Comparison of ENCODE assay signal across 19 mouse cellular contexts in the genomic region with DNA sequence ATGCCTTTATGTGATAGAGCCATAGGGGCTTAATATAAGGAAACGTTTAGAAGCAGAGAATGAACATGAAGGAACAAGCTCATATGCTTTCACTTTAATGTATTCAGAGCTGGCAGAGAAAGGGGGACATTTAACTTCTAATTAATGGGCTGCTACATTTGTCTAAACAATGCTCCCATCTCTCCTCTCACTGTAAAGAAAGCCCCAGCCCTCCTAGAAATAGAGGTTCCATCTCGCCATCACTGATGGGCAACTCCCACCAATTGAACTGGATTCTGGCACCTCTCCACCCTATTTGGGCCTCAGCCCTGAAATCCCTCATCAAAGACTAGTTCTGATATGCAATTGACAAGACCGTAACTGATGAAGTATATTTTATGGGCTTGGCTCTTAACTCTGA.
DNase-seq lines count a peak whose midpoint lies in the region; ATAC-seq and TF ChIP-seq lines count a peak whose summit lies in the region.
"Had no signal": no experiment of that assay in that cellular context is flagged by ENCODE, and none has a peak within 500 bp of the region (broad histone marks: within the 10 kb centered on the region; RNA-seq: fewer than 3 reads in every experiment).

No protein-coding gene starts in this region.

- no peak overlapping the region for H3K4me3 ChIP-seq in forebrain, embryonic 16.5 days (replicated peaks; ENCODE audit: low read length)
- H3K4me3 ChIP-seq in forebrain, embryonic 15.5 days = no peak overlapping the region
- no peak overlapping the region for H3K4me3 ChIP-seq in lung, embryonic 14.5 days (ENCODE audit: low read depth, low read length)
- H3K4me3 ChIP-seq: embryonic facial prominence, embryonic 13.5 days; embryonic facial prominence, embryonic 15.5 days; erythroblast, embryonic 14.5 days; forebrain, embryonic 13.5 days had no signal

- peaks cover 15% of the 10 kb centered on the region for H3K4me1 ChIP-seq in forebrain, embryonic 16.5 days (replicated peaks; ENCODE audit: control insufficient read depth, insufficient read depth, low read length)
- H3K4me1 ChIP-seq in forebrain, embryonic 15.5 days = peaks cover 17% of the 10 kb centered on the region; the same call in 1 of the 2 replicates
- H3K4me1 ChIP-seq in lung, embryonic 14.5 days (ENCODE audit: insufficient read depth) = no peaks in the 10 kb centered on the region
- H3K4me1 ChIP-seq: embryonic facial prominence, embryonic 15.5 days; forebrain, embryonic 13.5 days had no signal

- H3K27me3 ChIP-seq in forebrain, embryonic 16.5 days (replicated peaks; ENCODE audit: control insufficient read depth, insufficient read depth, low read length) = no peaks in the 10 kb centered on the region
- H3K27me3 ChIP-seq in forebrain, embryonic 15.5 days = no peaks in the 10 kb centered on the region
- H3K27me3 ChIP-seq in lung, embryonic 14.5 days (ENCODE audit: insufficient read depth, low read length) = no peaks in the 10 kb centered on the region
- H3K27me3 ChIP-seq: embryonic facial prominence, embryonic 13.5 days; embryonic facial prominence, embryonic 15.5 days; forebrain, embryonic 13.5 days had no signal

- peak; percentile 52; the same call in 1 of the 2 replicates for ATAC-seq in forebrain, embryonic 16.5 days
- no peak for ATAC-seq in forebrain, embryonic 15.5 days (replicated peaks)
- ATAC-seq in lung, embryonic 14.5 days (ENCODE audit: insufficient read depth) = no peak
- ATAC-seq: forebrain, embryonic 13.5 days had no signal

- H3K9me3 ChIP-seq in forebrain, embryonic 16.5 days (ENCODE audit: control insufficient read depth, low read length) = no peaks in the 10 kb centered on the region
- no peaks in the 10 kb centered on the region for H3K9me3 ChIP-seq in forebrain, embryonic 15.5 days
- H3K9me3 ChIP-seq in lung, embryonic 14.5 days (ENCODE audit: low read depth, low read length) = no peaks in the 10 kb centered on the region
- H3K9me3 ChIP-seq: embryonic facial prominence, embryonic 13.5 days; embryonic facial prominence, embryonic 15.5 days; forebrain, embryonic 13.5 days had no signal

- no peaks in the 10 kb centered on the region for H3K36me3 ChIP-seq in forebrain, embryonic 16.5 days (ENCODE audit: control insufficient read depth, insufficient read depth)
- no peaks in the 10 kb centered on the region for H3K36me3 ChIP-seq in forebrain, embryonic 15.5 days
- no peaks in the 10 kb centered on the region for H3K36me3 ChIP-seq in lung, embryonic 14.5 days (ENCODE audit: insufficient read depth)
- H3K36me3 ChIP-seq: embryonic facial prominence, embryonic 13.5 days; embryonic facial prominence, embryonic 15.5 days had no signal

- no peak overlapping the region for H3K9ac ChIP-seq in forebrain, embryonic 16.5 days (replicated peaks; ENCODE audit: low read depth, low read length)
- no peak overlapping the region for H3K9ac ChIP-seq in forebrain, embryonic 15.5 days (replicated peaks)
- no peak overlapping the region for H3K9ac ChIP-seq in lung, embryonic 14.5 days
- H3K9ac ChIP-seq: embryonic facial prominence, embryonic 13.5 days; embryonic facial prominence, embryonic 15.5 days; forebrain, embryonic 13.5 days had no signal

- no peak overlapping the region for H3K27ac ChIP-seq in forebrain, embryonic 16.5 days (ENCODE audit: low read length)
- H3K27ac ChIP-seq in forebrain, embryonic 15.5 days (replicated peaks) = no peak overlapping the region
- H3K27ac ChIP-seq in lung, embryonic 14.5 days (ENCODE audit: low read depth) = no peak overlapping the region
- H3K27ac ChIP-seq: embryonic facial prominence, embryonic 13.5 days; embryonic facial prominence, embryonic 15.5 days; forebrain, embryonic 13.5 days had no signal

- no peak overlapping the region for H3K4me2 ChIP-seq in forebrain, embryonic 16.5 days (ENCODE audit: low read length)
- no peak overlapping the region for H3K4me2 ChIP-seq in forebrain, embryonic 15.5 days (replicated peaks)
- no peak overlapping the region for H3K4me2 ChIP-seq in lung, embryonic 14.5 days
- H3K4me2 ChIP-seq: embryonic facial prominence, embryonic 13.5 days; embryonic facial prominence, embryonic 15.5 days; forebrain, embryonic 13.5 days had no signal

- WGBS in forebrain, embryonic 16.5 days = 27% methylated on average over 3 of the region's 3 CpGs
- 37% methylated on average over 3 of the region's 3 CpGs for WGBS in forebrain, embryonic 15.5 days
- WGBS in lung, embryonic 14.5 days = 62% methylated on average over 3 of the region's 3 CpGs

- peak; percentile 27 for DNase-seq in lung, embryonic 14.5 days
- DNase-seq in lung, adult 18-20 months = no peak
- DNase-seq in adrenal gland, adult 18-20 months (ENCODE audit: low spot score in 2 of 2) = no peak
- DNase-seq: adrenal gland, adult 8-10 months; adrenal gland, postnatal 14 days; adrenal gland, postnatal 36 days; cerebellum, adult 11 months; cerebellum, adult 18-20 months; cerebellum, adult 8-10 months; cerebellum, adult 9-11 months; cerebellum, postnatal 14 days; cerebellum, postnatal 36 days; embryo, embryonic 11 days had no signal

- no peak for TF ChIP-seq CTCF in lung, embryonic 14.5 days (IDR thresholded peaks at IDR 0.05; ENCODE audit: low read depth)
